Mouse (Mus musculus) kidney, postnatal 36 days (tissue): ENCODE data around the gene Eva1c.

Experiments used
- DNase-seq, 2 experiments: peaks; one replicate each; pipeline ENCODE4 v3.0.0; 2021 to 2022; ENCODE audit warnings: mixed read lengths in 2 of 2

Eva1c gene

DNA sequence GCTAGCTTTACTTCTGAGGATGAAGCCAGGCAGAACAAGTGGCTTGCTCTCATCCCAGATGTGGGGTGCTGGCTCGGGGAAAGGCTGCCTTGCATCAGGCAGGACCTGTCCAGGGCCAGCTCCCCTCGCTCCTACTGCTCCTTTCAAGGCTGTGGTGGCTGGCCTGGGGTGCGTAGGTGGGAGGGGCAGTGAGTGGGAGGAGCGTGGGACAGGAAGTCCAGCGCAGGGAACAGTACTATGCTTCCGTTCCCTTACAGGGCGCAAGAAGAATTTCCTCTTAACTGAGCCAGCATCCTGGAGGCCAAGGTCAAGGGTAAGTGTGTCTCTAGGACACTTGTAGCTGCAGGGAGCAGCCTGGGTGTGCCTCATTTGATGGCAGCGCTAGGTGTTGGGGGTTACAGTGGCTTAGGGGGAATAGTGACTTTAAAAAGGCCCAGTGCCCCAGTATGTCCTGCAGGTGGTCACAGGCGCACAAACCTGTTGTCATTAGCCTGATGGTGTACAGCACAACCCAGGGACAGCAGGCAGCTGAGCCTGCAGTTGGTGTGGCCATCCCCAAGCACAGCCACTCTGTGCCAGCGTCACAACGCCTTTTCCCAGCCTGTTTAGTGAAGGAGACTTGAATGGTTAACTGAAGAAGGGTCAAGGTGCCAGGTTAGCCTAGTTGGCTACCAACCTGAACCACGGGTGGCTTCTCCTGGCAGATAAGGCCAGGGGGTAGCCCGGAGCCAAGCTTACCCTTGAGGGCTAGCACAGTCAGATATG is 98.3 kb downstream of the Eva1c start:
- DNase-seq = peak; percentile 62 to 69

DNA sequence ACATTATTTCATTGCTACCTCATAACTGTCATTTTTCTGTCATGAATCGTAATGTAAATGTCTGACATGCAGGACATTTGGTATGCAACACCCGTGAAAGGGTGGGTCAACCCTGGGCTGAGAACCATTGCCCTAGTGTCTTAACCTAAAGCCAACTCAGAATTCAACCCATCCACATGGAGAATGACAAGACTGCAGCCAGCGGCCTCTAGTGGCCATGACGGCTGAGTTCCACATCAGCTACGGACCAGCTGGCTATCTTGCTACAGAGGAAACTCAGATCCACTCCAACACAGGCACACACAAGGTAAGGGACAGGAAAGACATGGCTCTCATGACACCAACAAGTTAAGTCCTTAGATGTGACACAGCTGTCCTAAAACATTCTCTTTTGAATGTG is 98.9 kb downstream of the Eva1c start:
- peak; percentile 70 to 87 for DNase-seq

- DNase-seq = no peak
These were observed 100.9 kb downstream of the Eva1c start for GRCm38 (mm10) chr16:90927446-90927845.

DNA sequence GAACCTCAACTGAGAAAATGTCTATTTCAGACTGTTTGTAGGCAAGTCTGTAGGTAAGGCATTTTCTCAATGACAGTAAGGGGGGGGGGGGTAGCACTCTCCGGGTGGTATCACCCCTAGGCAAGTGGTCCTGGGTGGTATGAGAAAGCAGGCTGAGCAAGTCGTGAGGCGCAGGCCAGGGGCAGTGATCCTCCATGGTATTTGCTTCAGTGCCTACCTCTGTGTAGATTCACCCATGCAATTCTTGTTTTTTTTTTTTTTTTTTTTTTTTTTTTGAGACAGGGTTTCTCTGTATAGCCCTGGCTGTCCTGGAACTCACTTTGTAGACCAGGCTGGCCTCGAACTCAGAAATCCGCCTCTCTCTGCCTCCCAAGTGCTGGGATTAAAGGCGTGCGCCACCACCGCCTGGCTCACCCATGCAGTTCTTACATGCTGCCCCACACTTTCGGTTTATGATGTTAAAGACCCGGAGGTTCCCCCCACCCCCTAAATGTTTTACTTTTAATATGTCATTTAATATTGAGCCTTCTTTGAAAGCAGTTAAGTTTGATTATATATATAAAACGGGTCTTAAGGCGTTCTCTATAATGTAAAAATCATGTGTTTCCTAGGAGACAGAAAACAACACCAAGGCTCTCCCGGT is 107.1 kb downstream of the Eva1c start:
- peak; percentile 18 for DNase-seq

- DNase-seq = peak; percentile 62 to 78
These were observed 107.7 kb downstream of the Eva1c start for GRCm38 (mm10) chr16:90934193-90934686.

- DNase-seq = peak; percentile 95
These were observed 108.3 kb downstream of the Eva1c start, which contains the start of gene Cfap298 for GRCm38 (mm10) chr16:90934687-90935328. Cfap298 (minus strand) TSS chr16:90935114.

GRCm38 (mm10) chr16:90941246-90941645 is 114.7 kb downstream of the Eva1c start:
- no peak for DNase-seq

GRCm38 (mm10) chr16:90946977-90947376 is 120.5 kb downstream of the Eva1c start:
- DNase-seq = no peak

GRCm38 (mm10) chr16:90950354-90950963 is 123.9 kb downstream of the Eva1c start:
- DNase-seq = peak in 1 of 2 experiments; percentile 17

DNA sequence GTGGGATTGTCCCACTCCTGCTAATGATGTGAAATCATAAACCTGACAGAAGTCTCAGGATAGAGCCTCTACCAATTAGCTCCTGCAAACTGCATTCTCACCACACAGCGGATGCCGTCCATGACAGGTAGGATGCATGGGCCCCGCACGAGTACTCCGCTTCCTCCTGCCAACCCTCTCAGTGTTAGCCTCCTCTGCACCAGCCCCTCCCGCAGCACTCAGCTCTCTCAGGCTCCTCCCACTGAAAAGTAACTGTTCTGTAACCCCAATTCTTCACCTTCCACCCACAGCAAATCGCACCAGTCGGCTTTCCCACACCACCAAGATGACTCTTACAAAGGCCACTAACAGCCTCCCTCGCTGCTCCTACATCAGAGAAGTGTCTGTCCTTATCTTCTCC is 126.6 kb downstream of the Eva1c start:
- DNase-seq = no peak

DNA sequence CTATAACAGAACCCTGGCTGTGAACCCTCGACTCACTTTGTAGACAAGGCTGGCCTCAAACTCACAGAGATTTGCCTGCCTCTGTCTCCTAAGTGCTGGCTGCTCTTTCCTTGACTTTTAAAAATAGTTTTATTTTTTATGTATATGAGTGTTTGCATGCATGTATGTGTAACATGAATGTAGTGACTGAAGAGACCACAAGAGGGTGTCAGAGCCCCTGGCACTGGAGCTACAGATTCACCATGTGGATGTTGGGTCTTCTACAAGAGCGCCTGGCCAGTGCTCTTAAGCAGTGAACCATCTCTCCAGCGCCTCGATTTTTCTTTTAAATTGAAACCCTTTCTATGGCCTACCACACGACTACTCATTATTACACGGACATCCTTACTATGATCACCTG is 127.3 kb downstream of the Eva1c start:
- no peak for DNase-seq
